21 mouse cellular contexts compared by ENCODE assay signal in genomic region chr3:158356706-158357105, GRCm38 (mm10).
DNase-seq lines count a peak whose midpoint lies in the region; ATAC-seq and TF ChIP-seq lines count a peak whose summit lies in the region.
"Had no signal": no experiment of that assay in that cellular context is flagged by ENCODE, and none has a peak within 500 bp of the region (broad histone marks: within the 10 kb centered on the region; RNA-seq: fewer than 3 reads in every experiment).

No protein-coding gene starts in this region.

- ATAC-seq in frontal cortex, adult (ENCODE audit: low TSS enrichment) = peak; percentile 31
- ATAC-seq: activated CD4-positive, CD25-positive, alpha-beta regulatory T cell, adult 4 months; CD4-positive, CD25-positive, alpha-beta regulatory T cell, adult 4 months; Patski had no signal

- DNase-seq in frontal cortex, postnatal 36 days (ENCODE audit: low spot score in 2 of 2) = no peak
- DNase-seq in left cerebral cortex, adult 2 months (ENCODE audit: extremely low spot score in 1 of 2, low spot score in 2 of 2) = no peak
- no peak for DNase-seq in left cerebral cortex, postnatal 10 days (ENCODE audit: extremely low spot score in 1 of 2, low spot score in 2 of 2)
- DNase-seq in brain, adult 2 months (ENCODE audit: low read depth, low spot score) = peak; percentile 59
- DNase-seq in telencephalon, adult 2 months (ENCODE audit: low read depth, low spot score) = peak; percentile 41
- DNase-seq in yolk sac, embryonic 10.5 days (ENCODE audit: low spot score) = no peak
- no peak for DNase-seq in right cerebral cortex, postnatal 14 days
- DNase-seq: adrenal gland, adult 2 months; adrenal gland, adult 8-10 months; adrenal gland, postnatal 10 days; adrenal gland, postnatal 14 days; adrenal gland, postnatal 25 days; adrenal gland, postnatal 36 days; B cell, adult 2 months; cerebellum, adult 11 months; cerebellum, adult 11-12 months; cerebellum, adult 18-20 months had no signal

- no peak for TF ChIP-seq CTCF in left cerebral cortex, adult 2 months (IDR thresholded peaks at IDR 0.05)

- no peak overlapping the region for H3K4me3 ChIP-seq in left cerebral cortex, adult 2 months

- H3K27ac ChIP-seq in left cerebral cortex, adult 2 months = peak overlapping the region; percentile 16

- intact Hi-C loops in left cerebral cortex, adult 2 months (cut with DNase I) = loop anchor here (10.0 kb wide), 1 partner anchor 928 kb away; no protein-coding TSS in a partner anchor
- intact Hi-C loops in left cerebral cortex, postnatal 10 days (cut with DNase I) = no loop called here

Comparison
In these comparisons a context has a peak if more than half of its experiments do, and no peak if none do; other contexts are left out.
1. DNase-seq: peak in brain, adult 2 months (single experiment) and telencephalon, adult 2 months (single experiment); none in frontal cortex, postnatal 36 days (0 of 2), left cerebral cortex, adult 2 months (0 of 2), left cerebral cortex, postnatal 10 days (0 of 2), yolk sac, embryonic 10.5 days (single experiment) and right cerebral cortex, postnatal 14 days (single experiment).